Mouse (Mus musculus) cerebellum, adult 9-11 months (tissue): Measurements from ENCODE around the gene Scyl1.

Source experiments
- DNase-seq: peaks from one replicate; pipeline ENCODE4 v3.0.0; 2022

The Scyl1 gene

GRCm38 (mm10) chr19:5802787-5803040, 31.5 kb upstream of the Scyl1 start:
- DNase-seq: no peak

DNA sequence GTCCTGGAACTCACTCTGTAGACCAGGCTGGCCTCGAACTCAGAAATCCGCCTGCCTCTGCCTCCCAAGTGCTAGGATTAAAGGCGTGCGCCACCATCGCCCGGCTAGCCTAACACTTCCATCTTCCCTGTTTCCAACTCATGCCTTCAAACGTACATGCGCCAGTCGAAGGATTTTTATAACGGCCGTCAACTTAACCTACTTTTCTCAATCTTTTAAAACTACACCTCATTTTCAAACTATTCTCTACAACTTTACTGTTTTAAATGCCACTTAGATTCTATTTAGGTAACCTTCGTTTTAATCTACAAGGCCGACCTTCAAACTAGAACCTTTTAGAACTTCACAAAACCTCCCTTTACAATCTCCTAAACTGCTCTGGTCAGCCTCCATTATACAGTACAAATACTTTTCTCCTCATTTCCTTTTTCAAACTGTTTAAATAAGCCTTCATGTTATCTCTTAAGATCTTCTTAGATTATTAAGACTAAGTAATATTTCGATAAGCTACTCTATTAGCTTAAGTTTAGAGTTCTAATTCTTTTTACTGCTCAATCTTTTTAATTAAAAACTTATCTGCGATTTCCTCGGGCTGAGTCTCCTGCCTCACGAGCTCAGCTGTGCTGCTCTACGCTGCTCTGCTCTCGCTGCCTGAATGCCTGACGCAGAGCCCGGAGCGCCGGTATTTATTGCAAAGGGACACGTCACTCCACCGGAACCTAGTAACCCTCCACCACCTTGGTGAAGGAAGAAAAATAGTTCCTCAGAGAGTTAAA, 31.0 kb upstream of the Scyl1 start:
- DNase-seq: peak; percentile 94

GRCm38 (mm10) chr19:5801432-5801964, 30.3 kb upstream of the Scyl1 start:
- DNase-seq: no peak

- DNase-seq: peak; percentile 53
Measured at GRCm38 (mm10) chr19:5800632-5801431, 29.6 kb upstream of the Scyl1 start.

- no peak for DNase-seq
Measured at GRCm38 (mm10) chr19:5800350-5800631, 29.1 kb upstream of the Scyl1 start.

- peak; percentile 46 for DNase-seq
Measured at GRCm38 (mm10) chr19:5799566-5800349, 28.5 kb upstream of the Scyl1 start.

- no peak for DNase-seq
Measured at GRCm38 (mm10) chr19:5798700-5799479, 27.7 kb upstream of the Scyl1 start.

- peak; percentile 20 for DNase-seq
Measured at GRCm38 (mm10) chr19:5797381-5798111, 26.3 kb upstream of the Scyl1 start.

DNA sequence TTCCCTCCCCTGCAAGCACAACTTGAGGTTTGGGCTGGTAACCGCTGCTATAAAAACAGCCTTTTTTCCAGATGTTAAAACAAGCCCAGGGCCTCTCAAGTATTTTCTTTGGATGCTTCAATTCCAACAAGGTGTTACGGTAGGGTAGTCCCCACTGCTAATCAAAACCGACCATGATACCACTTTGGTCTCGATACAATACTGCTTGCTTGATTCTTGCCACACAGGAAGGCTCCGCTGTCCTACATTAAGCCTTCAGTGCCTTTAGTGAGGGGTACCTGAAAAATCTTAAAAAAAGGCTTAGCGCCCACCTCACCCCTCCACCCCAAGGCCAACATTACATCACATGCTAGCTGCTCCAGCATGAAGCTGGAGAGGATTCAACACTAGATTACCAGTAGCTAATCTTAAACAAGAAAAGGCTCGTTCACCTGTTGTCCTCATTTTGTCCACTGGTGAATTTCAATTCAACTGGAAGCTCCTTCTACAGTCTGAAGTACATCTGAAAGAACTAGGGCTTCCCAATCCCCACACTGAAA, 25.4 kb upstream of the Scyl1 start:
- DNase-seq: peak; percentile 32

DNA sequence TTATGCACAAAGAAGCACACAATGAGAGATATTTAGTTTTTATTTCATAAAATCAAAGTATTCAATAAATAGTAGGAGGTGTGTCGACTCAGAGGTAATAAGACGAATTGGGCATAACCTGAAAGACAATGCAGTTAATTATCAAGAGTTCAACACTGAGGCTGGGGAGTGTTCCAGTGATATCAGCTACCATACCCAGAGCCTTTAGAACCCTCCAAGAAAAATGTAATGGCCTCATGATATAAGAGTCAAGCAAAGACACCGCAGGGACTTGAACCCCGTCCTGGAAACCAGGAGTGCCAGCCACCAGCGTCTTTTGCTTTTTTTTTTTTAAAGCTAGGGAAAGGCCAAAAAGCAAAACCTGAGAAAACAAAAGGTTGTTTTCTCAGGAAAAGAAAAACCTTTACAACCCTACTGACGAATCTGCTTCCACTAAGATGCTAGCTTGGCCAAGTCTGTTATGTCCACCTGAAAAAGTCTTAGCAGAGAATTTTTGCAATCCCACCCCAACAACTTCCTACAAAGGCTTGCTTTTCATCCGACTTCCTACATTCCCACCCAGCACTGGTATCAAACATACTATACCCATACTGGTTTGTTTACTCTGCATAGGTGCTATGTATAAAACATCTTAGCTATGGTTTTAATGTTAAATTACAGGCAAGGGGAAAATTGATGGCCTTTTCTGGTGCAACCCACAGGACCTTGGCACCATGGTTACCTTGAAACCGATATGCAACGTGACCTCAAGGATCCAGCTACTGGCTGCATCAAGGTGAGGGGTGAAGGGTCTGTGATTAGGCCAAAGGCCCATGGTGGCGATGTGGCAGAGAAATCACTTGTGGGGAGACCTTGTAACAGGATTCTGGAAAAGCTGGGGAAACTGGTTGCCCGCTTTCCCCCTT, 24.7 kb upstream of the Scyl1 start:
- no peak for DNase-seq

GRCm38 (mm10) chr19:5794771-5795576, 23.8 kb upstream of the Scyl1 start:
- peak; percentile 28 for DNase-seq

- DNase-seq: peak; percentile 31
Measured at GRCm38 (mm10) chr19:5793917-5794770, 22.9 kb upstream of the Scyl1 start.

GRCm38 (mm10) chr19:5793116-5793515, 21.9 kb upstream of the Scyl1 start:
- peak; percentile 72 for DNase-seq

DNA sequence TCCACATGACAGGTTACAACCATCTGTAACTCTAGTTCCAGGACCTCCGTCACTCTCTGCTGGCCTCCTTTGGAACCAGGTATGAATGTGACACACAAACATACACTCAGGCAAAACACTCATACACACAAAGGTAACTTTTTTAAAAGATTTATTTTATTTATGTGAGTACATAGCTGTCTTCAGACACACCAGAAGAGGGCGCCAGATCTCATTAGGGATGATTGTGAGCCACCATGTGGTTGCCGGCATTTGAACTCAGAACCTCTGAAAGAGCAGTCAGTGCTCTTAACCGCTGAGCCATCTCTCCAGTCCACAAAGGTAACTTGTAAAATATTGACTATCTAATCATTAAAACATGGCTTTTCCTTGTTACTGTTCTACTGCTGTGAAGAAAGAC, 20.1 kb upstream of the Scyl1 start:
- DNase-seq: peak; percentile 12

DNA sequence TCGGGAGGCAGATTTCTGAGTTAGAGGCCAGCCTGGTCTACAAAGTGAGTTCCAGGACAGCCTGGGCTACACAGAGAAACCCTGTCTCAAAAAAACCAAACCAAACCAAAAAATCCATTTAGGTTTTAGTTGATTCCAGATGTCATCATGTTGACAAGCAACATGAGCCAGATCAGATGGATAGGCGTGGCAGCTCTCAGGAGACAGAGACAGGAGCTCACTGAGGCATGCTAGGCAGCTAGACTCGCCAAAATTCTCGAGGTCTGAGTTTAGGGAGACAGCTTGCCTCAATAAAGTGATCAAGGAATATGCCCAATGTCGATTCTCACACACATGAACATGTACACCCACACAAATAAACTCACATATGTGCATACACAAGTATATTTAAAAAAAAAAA, 17.8 kb upstream of the Scyl1 start:
- DNase-seq: no peak

DNA sequence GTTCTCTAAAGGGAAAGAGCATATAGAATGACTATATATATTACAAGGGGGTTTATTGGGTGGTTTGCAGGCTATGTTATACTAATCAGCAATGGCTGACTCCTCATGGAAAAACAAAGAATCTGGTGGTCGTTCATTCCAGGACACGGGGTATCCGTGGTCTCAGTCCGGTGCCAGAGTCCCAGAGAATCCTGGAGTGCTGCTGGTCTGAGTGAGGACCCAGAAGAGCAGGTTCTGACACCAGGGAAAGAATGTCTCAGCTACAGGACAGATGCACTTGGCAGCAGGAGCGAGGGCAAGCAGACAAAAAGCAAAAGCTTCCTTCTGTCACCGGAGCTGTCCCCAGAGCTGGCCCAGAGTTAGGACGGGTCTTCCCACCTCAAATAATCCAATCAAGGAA, 17.4 kb upstream of the Scyl1 start:
- DNase-seq: peak; percentile 26

- peak; percentile 25 for DNase-seq
Measured at GRCm38 (mm10) chr19:5787920-5788319, 16.7 kb upstream of the Scyl1 start.

- peak; percentile 90 for DNase-seq
Measured at GRCm38 (mm10) chr19:5787128-5787635, 16.0 kb upstream of the Scyl1 start.
